In the genomic region with DNA sequence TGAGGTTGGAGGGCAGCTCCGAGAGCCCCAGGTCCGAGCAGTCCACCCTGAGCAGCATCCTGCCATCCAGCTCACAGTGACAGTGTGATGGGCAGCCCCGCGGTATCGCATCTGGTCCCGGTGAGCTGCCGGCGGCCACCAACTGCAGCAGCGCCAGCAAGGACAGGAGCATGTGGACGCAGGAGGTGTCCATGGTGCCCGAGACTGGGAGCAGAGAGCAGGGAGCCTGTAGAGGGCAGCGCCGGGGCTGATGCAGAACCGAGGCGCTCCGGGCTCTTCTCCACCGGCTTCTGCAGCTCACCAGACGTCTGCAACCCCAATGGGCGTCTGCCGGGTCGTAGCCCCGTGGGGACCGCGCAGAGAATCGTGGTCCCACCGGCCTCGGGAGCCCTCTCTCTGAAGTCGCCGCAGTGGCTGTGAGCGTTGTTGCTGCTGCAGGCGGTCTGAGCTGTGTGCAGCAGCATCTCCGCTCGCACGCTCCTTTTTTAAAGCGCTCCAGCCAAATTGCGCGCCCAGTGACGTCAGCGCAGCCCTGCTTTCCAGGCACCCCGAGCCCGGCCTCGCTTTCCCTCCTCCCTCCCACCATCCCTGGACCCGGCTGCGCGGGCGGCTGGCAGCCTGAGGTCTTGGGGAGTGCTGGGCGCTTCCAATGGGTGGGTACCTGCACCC, we compare ENCODE assay signal across 8 mouse cellular contexts. TPM values are rescaled to one million over a fixed set of nuclear protein-coding genes. Genes with fewer than 3 reads are reported as not detected.
DNase-seq lines count a peak whose midpoint lies in the region; ATAC-seq and TF ChIP-seq lines count a peak whose summit lies in the region.

A gene (minus strand): TSS at position 480 of the 669 bp plus-strand sequence.

- H3K4me1 ChIP-seq in CH12.LX (ENCODE audit: control insufficient read depth in 1 of 2, insufficient read depth in 2 of 2), result peaks cover 2 to 10% of the 10 kb centered on the region in 2 experiments; a peak in 2 of 4 replicates
- peaks cover 8% of the 10 kb centered on the region for H3K4me1 ChIP-seq in embryonic fibroblast, embryonic 13.5 days (ENCODE audit: control insufficient read depth, insufficient read depth, low read length)
- 0 out of 2 replicates have a peak, but pooled peaks cover 5% of the 10 kb centered on the region for H3K4me1 ChIP-seq in lung, embryonic 14.5 days (ENCODE audit: insufficient read depth)

- no peak for TF ChIP-seq EP300 in CH12.LX (IDR thresholded peaks at IDR 0.05; ENCODE audit: low read length)

- no peaks in the 10 kb centered on the region for H3K27me3 ChIP-seq in CH12.LX (replicated peaks)
- peaks cover 48% of the 10 kb centered on the region for H3K27me3 ChIP-seq in lung, embryonic 14.5 days (ENCODE audit: insufficient read depth, low read length)

- dilution Hi-C loops in CH12.LX (cut with MboI; ENCODE audit: extremely low pct_ligation_motif_present, extremely low pct_unique_long_range_greater_than_20kb, low sequenced_read_pairs), result no loop called here

- peak; percentile 84 for ATAC-seq in lung, embryonic 14.5 days (ENCODE audit: insufficient read depth)

- in situ Hi-C loops in CH12.LX (cut with MboI; ENCODE audit: low pct_ligation_motif_present, low pct_unique_long_range_greater_than_20kb, low sequenced_read_pairs), result no loop called here

- TF ChIP-seq CTCF in CH12.LX (conservative IDR thresholded peaks at IDR 0.05 in 1 of 2, IDR thresholded peaks at IDR 0.05 in 1 of 2; ENCODE audit: low read depth in 2 of 2, low read length in 2 of 2), result no peak
- peak; percentile 38; the same call in 1 of the 2 replicates for TF ChIP-seq CTCF in embryonic fibroblast, embryonic 13.5 days (IDR thresholded peaks at IDR 0.05; ENCODE audit: borderline replicate concordance, insufficient read depth, low read length)
- peak; percentile 50 for TF ChIP-seq CTCF in lung, embryonic 14.5 days (IDR thresholded peaks at IDR 0.05; ENCODE audit: low read depth)

- no peaks in the 10 kb centered on the region for H3K79me2 ChIP-seq in CH12.LX (replicated peaks; ENCODE audit: control insufficient read depth, extremely low read depth, insufficient read depth, poor library complexity, severe bottlenecking)

- TF ChIP-seq POLR2A in CH12.LX (IDR thresholded peaks at IDR 0.05; ENCODE audit: low read depth, low read length), result no peak
- peak; percentile 51; the same call in 1 of the 2 replicates for TF ChIP-seq POLR2A in embryonic fibroblast, embryonic 13.5 days (IDR thresholded peaks at IDR 0.05; ENCODE audit: low read depth, low read length)

- no peak within 1 kb of the TSS for H3K9ac ChIP-seq in CH12.LX (ENCODE audit: insufficient read depth, low read depth)
- peak within 1 kb of the TSS; percentile 29 for H3K9ac ChIP-seq in lung, embryonic 14.5 days

- DNase-seq in CH12.LX (ENCODE audit: extremely low read depth), result no peak
- DNase-seq in adrenal gland, postnatal 36 days, result peak; percentile 72 to 74
- DNase-seq in heart, postnatal 4 days, result peak; percentile 54
- DNase-seq in layer of hippocampus, adult 9-11 months, result peak; percentile 10
- peak; percentile 81 for DNase-seq in lung, embryonic 14.5 days
- peak; percentile 18 for DNase-seq in ovary, postnatal 10 days (ENCODE audit: low spot score)
- no peak for DNase-seq in spleen, postnatal 4 days (ENCODE audit: low spot score in 2 of 2)

- TF ChIP-seq RAD21 in CH12.LX (IDR thresholded peaks at IDR 0.05; ENCODE audit: low read depth, low read length), result no peak

- H3K4me3 ChIP-seq in CH12.LX (replicated peaks in 1 of 3; ENCODE audit: low read depth in 2 of 3, low read length in 2 of 3, poor library complexity in 1 of 3), result no peak within 1 kb of the TSS
- H3K4me3 ChIP-seq in embryonic fibroblast, embryonic 13.5 days (ENCODE audit: insufficient read depth, low read length), result peak within 1 kb of the TSS; percentile 42
- peak within 1 kb of the TSS; percentile 50 for H3K4me3 ChIP-seq in lung, embryonic 14.5 days (ENCODE audit: low read depth, low read length)

- under 1% methylated on average over 47 of the region's 47 CpGs for WGBS in lung, embryonic 14.5 days

- H3K27ac ChIP-seq in CH12.LX (ENCODE audit: insufficient read depth, low read depth), result no peak within 1 kb of the TSS
- H3K27ac ChIP-seq in embryonic fibroblast, embryonic 13.5 days (ENCODE audit: insufficient read depth, low read length), result no peak within 1 kb of the TSS
- H3K27ac ChIP-seq in lung, embryonic 14.5 days (ENCODE audit: low read depth), result no peak within 1 kb of the TSS

- H3K9me3 ChIP-seq in CH12.LX (replicated peaks; ENCODE audit: low read length), result no peaks in the 10 kb centered on the region
- H3K9me3 ChIP-seq in lung, embryonic 14.5 days (ENCODE audit: low read depth, low read length), result no peaks in the 10 kb centered on the region

- peak within 1 kb of the TSS; percentile 31; the same call in 1 of the 2 replicates for H3K4me2 ChIP-seq in CH12.LX (ENCODE audit: insufficient read depth, low read depth, poor library complexity, severe bottlenecking)
- H3K4me2 ChIP-seq in lung, embryonic 14.5 days, result peak within 1 kb of the TSS; percentile 96

- H3K36me3 ChIP-seq in CH12.LX (replicated peaks in 1 of 2; ENCODE audit: control insufficient read depth in 1 of 2, insufficient read depth in 1 of 2, low read length in 1 of 2), result no peaks in the 10 kb centered on the region
- no peaks in the 10 kb centered on the region for H3K36me3 ChIP-seq in lung, embryonic 14.5 days (ENCODE audit: insufficient read depth)

TF ChIP-seq in CH12.LX, 34 proteins besides CTCF, POLR2A, EP300 and RAD21:
- TF ChIP-seq USF2 (conservative IDR thresholded peaks at IDR 0.05; ENCODE audit: low read depth, low read length) (no peak), BHLHE40 (IDR thresholded peaks at IDR 0.05; ENCODE audit: low read depth, low read length) (no peak), ZC3H11A (IDR thresholded peaks at IDR 0.05; ENCODE audit: low read depth, low read length) (no peak), SMC3 (IDR thresholded peaks at IDR 0.05; ENCODE audit: low read depth, low read length) (no peak), MAFK (IDR thresholded peaks at IDR 0.05; ENCODE audit: insufficient replicate concordance, low read length) (no peak), ZKSCAN1 (IDR thresholded peaks at IDR 0.05; ENCODE audit: borderline replicate concordance, low read depth, low read length) (no peak), MAX (IDR thresholded peaks at IDR 0.05; ENCODE audit: low read length) (no peak), MYC (IDR thresholded peaks at IDR 0.05; ENCODE audit: low read depth, low read length) (no peak), ELF1 (IDR thresholded peaks at IDR 0.05; ENCODE audit: low read depth, low read length) (no peak), ZNF384 (IDR thresholded peaks at IDR 0.05; ENCODE audit: low read depth, low read length) (no peak), HCFC1 (IDR thresholded peaks at IDR 0.05; ENCODE audit: low read depth, low read length) (no peak), NELFE (IDR thresholded peaks at IDR 0.05; ENCODE audit: low read depth, low read length) (no peak), NRF1 (IDR thresholded peaks at IDR 0.05; ENCODE audit: low read depth, low read length) (no peak), E2F4 (IDR thresholded peaks at IDR 0.05; ENCODE audit: insufficient replicate concordance, low read depth, low read length) (no peak), CHD2 (IDR thresholded peaks at IDR 0.05; ENCODE audit: low read length) (no peak)

RNA-seq across cellular contexts. Expression of the gene that starts here (rescaled TPM):
- not detected in 2 replicates for total RNA-seq in CH12.LX (2012; rRNA removed)
- total RNA-seq in CH12.LX (2014; rRNA removed), result not detected in 2 replicates
- polyA plus RNA-seq in CH12.LX (2012; ENCODE audit: insufficient read length, low read depth), result not detected in 2 replicates
- 10 to 100 TPM; 16.7 to 18.4 TPM for total RNA-seq in adrenal gland, postnatal 36 days (2021)
- polyA plus RNA-seq in embryonic fibroblast, embryonic 13.5 days (2011; ENCODE audit: insufficient read length, low read depth, missing spikeins), result 8.7 and 33.3 TPM in 2 replicates
- under 1 TPM; 0.09 to 0.26 TPM for total RNA-seq in heart, postnatal 4 days (2021)
- polyA plus RNA-seq in lung, embryonic 14.5 days (2014; fragmentation: Nextera tagmentation; extraction: Ambion mirVana), result 2.4 and 3.5 TPM in 2 replicates

Comparison
In these comparisons a context has a peak if more than half of its experiments do, and no peak if none do; other contexts are left out.
1. RNA of the gene that starts here (total RNA-seq): 16.7 to 18.4 TPM in adrenal gland, postnatal 36 days; 0.09 to 0.26 TPM in heart, postnatal 4 days and not detected in CH12.LX; every median in the first group is over 10 times any median in the second.
2. Peak in DNase-seq in heart, postnatal 4 days; RNA of the gene not detected or under 1 TPM.
3. DNase-seq: peak in adrenal gland, postnatal 36 days (2 of 2), layer of hippocampus, adult 9-11 months (single experiment), lung, embryonic 14.5 days (single experiment) and ovary, postnatal 10 days (single experiment); none in CH12.LX (single experiment) and spleen, postnatal 4 days (0 of 2).
4. H3K4me3 ChIP-seq: peak in embryonic fibroblast, embryonic 13.5 days (single experiment) and lung, embryonic 14.5 days (single experiment); none in CH12.LX (0 of 3).
5. CTCF ChIP-seq: peak in embryonic fibroblast, embryonic 13.5 days (single experiment) and lung, embryonic 14.5 days (single experiment); none in CH12.LX (0 of 2).